In genomic region chr16:77461922-77462321, GRCm38 (mm10) we compare ENCODE assay signal across 23 mouse cellular contexts.
DNase-seq lines count a peak whose midpoint lies in the region; ATAC-seq lines count a peak whose summit lies in the region.
"Had no signal": no experiment of that assay in that cellular context is flagged by ENCODE, and none has a peak within 500 bp of the region (broad histone marks: within the 10 kb centered on the region; RNA-seq: fewer than 3 reads in every experiment).

No protein-coding gene starts in this region.

- H3K27me3 ChIP-seq in hindbrain, embryonic 13.5 days = no peaks in the 10 kb centered on the region
- no peaks in the 10 kb centered on the region for H3K27me3 ChIP-seq in hindbrain, embryonic 10.5 days (ENCODE audit: insufficient read depth, poor library complexity, severe bottlenecking)
- no peaks in the 10 kb centered on the region for H3K27me3 ChIP-seq in neural tube, embryonic 12.5 days (replicated peaks)
- no peaks in the 10 kb centered on the region for H3K27me3 ChIP-seq in neural tube, embryonic 15.5 days (replicated peaks)
- H3K27me3 ChIP-seq: forebrain, embryonic 13.5 days; heart, embryonic 13.5 days; intestine, embryonic 15.5 days had no signal

- H3K9ac ChIP-seq in hindbrain, embryonic 13.5 days = no peak overlapping the region
- no peak overlapping the region for H3K9ac ChIP-seq in neural tube, embryonic 12.5 days
- H3K9ac ChIP-seq in neural tube, embryonic 15.5 days (replicated peaks) = no peak overlapping the region
- H3K9ac ChIP-seq: forebrain, embryonic 13.5 days; heart, embryonic 13.5 days; intestine, embryonic 15.5 days had no signal

- H3K27ac ChIP-seq in hindbrain, embryonic 13.5 days = peak overlapping the region; percentile 60
- no peak overlapping the region for H3K27ac ChIP-seq in hindbrain, embryonic 10.5 days
- H3K27ac ChIP-seq in neural tube, embryonic 12.5 days = no peak overlapping the region
- peak overlapping the region; percentile 54; the same call in 1 of the 2 replicates for H3K27ac ChIP-seq in neural tube, embryonic 15.5 days (replicated peaks)
- H3K27ac ChIP-seq: forebrain, embryonic 10.5 days; forebrain, embryonic 13.5 days; heart, adult 2 months; heart, embryonic 10.5 days; heart, embryonic 13.5 days; intestine, embryonic 15.5 days had no signal

- H3K4me2 ChIP-seq in hindbrain, embryonic 13.5 days = no peak overlapping the region
- no peak overlapping the region for H3K4me2 ChIP-seq in neural tube, embryonic 12.5 days (replicated peaks)
- H3K4me2 ChIP-seq in neural tube, embryonic 15.5 days = no peak overlapping the region
- H3K4me2 ChIP-seq: forebrain, embryonic 13.5 days; heart, embryonic 13.5 days; intestine, embryonic 15.5 days had no signal

- H3K4me1 ChIP-seq in hindbrain, embryonic 13.5 days (replicated peaks) = peaks cover 12% of the 10 kb centered on the region
- peaks cover 17% of the 10 kb centered on the region for H3K4me1 ChIP-seq in hindbrain, embryonic 10.5 days (replicated peaks)
- H3K4me1 ChIP-seq in neural tube, embryonic 12.5 days = peaks cover 22% of the 10 kb centered on the region
- H3K4me1 ChIP-seq in neural tube, embryonic 15.5 days = peaks cover 4% of the 10 kb centered on the region
- H3K4me1 ChIP-seq: heart, embryonic 10.5 days; intestine, embryonic 15.5 days had no signal

- no peaks in the 10 kb centered on the region for H3K36me3 ChIP-seq in hindbrain, embryonic 13.5 days
- 0 out of 2 replicates have a peak, but pooled peaks cover 4% of the 10 kb centered on the region for H3K36me3 ChIP-seq in hindbrain, embryonic 10.5 days
- no peaks in the 10 kb centered on the region for H3K36me3 ChIP-seq in neural tube, embryonic 12.5 days
- no peaks in the 10 kb centered on the region for H3K36me3 ChIP-seq in neural tube, embryonic 15.5 days
- H3K36me3 ChIP-seq: forebrain, embryonic 10.5 days; heart, embryonic 10.5 days; heart, embryonic 13.5 days; intestine, embryonic 15.5 days had no signal

- no peak for ATAC-seq in hindbrain, embryonic 13.5 days (ENCODE audit: low FRiP score)
- peak; percentile 70; the same call in 1 of the 2 replicates for ATAC-seq in neural tube, embryonic 12.5 days (ENCODE audit: low FRiP score, low read depth)
- no peak for ATAC-seq in neural tube, embryonic 15.5 days (ENCODE audit: low FRiP score)
- ATAC-seq: CD4-positive, CD25-positive, alpha-beta regulatory T cell, adult 4 months; forebrain, embryonic 13.5 days; forebrain, embryonic 16.5 days; intestine, embryonic 15.5 days had no signal

- no peak overlapping the region for H3K4me3 ChIP-seq in hindbrain, embryonic 13.5 days
- H3K4me3 ChIP-seq in hindbrain, embryonic 10.5 days = no peak overlapping the region
- no peak overlapping the region for H3K4me3 ChIP-seq in neural tube, embryonic 12.5 days
- H3K4me3 ChIP-seq in neural tube, embryonic 15.5 days (replicated peaks) = no peak overlapping the region
- H3K4me3 ChIP-seq: forebrain, embryonic 10.5 days; forebrain, embryonic 13.5 days; heart, adult 2 months; heart, embryonic 10.5 days; heart, embryonic 13.5 days; intestine, embryonic 15.5 days had no signal

- DNase-seq in hindbrain, embryonic 10.5 days (ENCODE audit: low spot score) = no peak
- DNase-seq in mesoderm, embryonic 11.5 days (ENCODE audit: low read depth, low spot score) = peak; percentile 41
- no peak for DNase-seq in thymus, postnatal 10 days (ENCODE audit: low spot score in 2 of 2)
- DNase-seq: adrenal gland, adult 8-10 months; adrenal gland, postnatal 25 days; cerebellum, adult 11-12 months; cerebellum, adult 8-10 months; cerebellum, postnatal 14 days; gastrocnemius, postnatal 10 days; gastrocnemius, postnatal 36 days; heart, adult 2 months; heart, postnatal 14 days; heart, postnatal 4 days had no signal

- 48% methylated on average over 3 of the region's 3 CpGs for WGBS in hindbrain, embryonic 13.5 days
- WGBS in hindbrain, embryonic 10.5 days = 82% methylated on average over 3 of the region's 3 CpGs
- WGBS in neural tube, embryonic 12.5 days = 23% methylated on average over 3 of the region's 3 CpGs
- WGBS in neural tube, embryonic 15.5 days = 24% methylated on average over 3 of the region's 3 CpGs

- H3K9me3 ChIP-seq in hindbrain, embryonic 13.5 days = no peaks in the 10 kb centered on the region
- no peaks in the 10 kb centered on the region for H3K9me3 ChIP-seq in hindbrain, embryonic 10.5 days
- no peaks in the 10 kb centered on the region for H3K9me3 ChIP-seq in neural tube, embryonic 12.5 days
- H3K9me3 ChIP-seq in neural tube, embryonic 15.5 days (replicated peaks) = no peaks in the 10 kb centered on the region
- H3K9me3 ChIP-seq: forebrain, embryonic 10.5 days; forebrain, embryonic 13.5 days; heart, embryonic 10.5 days; heart, embryonic 13.5 days; intestine, embryonic 15.5 days had no signal

Comparison
In these comparisons a context has a peak if more than half of its experiments do, and no peak if none do; other contexts are left out.
1. H3K27ac ChIP-seq: peak in hindbrain, embryonic 13.5 days (single experiment) and neural tube, embryonic 15.5 days (single experiment); none in hindbrain, embryonic 10.5 days (single experiment) and neural tube, embryonic 12.5 days (single experiment).